Mouse (Mus musculus) lung, postnatal 0 days (tissue): ENCODE results near the gene Ctsk.

Experiments
- CTCF ChIP-seq: IDR thresholded peaks from 2 replicates; pipeline ENCODE4 v1.5.1; 2016; ENCODE audit warnings: antibody characterized with exemption, mild to moderate bottlenecking
- EP300 ChIP-seq: IDR thresholded peaks from 2 replicates; pipeline ENCODE4 v1.6.1; 2016; ENCODE audit warnings: antibody characterized with exemption, mild to moderate bottlenecking, control low read depth

GRCm38 (mm10) chr3:95533364-95533763 is 34.3 kb downstream of the Ctsk start:
- TF ChIP-seq CTCF (no peak), EP300 (no peak)
